Comparison of ENCODE assay signal across 13 mouse cellular contexts in the genomic region with DNA sequence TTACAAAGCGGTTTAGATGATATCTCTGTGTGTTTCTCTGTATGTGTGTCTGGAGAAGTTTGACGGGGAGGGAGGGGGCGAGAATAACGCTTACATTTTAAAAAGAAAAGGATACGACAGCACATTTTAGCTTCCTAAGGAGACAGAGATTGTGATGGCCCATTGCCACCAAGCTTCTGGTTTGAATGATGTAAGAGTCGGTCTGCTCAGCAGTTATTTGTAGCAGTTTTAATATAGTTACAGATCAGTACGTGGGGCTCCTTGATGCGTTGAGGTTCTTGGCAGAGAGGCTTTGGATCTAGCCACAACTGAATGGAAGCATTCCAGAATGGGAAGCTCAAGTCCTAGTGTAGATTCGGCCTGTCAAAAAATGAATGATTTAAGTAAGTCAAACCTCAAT.
DNase-seq lines count a peak whose midpoint lies in the region; ATAC-seq and TF ChIP-seq lines count a peak whose summit lies in the region.
"Had no signal": no experiment of that assay in that cellular context is flagged by ENCODE, and none has a peak within 500 bp of the region (broad histone marks: within the 10 kb centered on the region; RNA-seq: fewer than 3 reads in every experiment).

No protein-coding gene starts in this region.

- H3K4me3 ChIP-seq in embryonic facial prominence, embryonic 15.5 days (replicated peaks) = no peak overlapping the region
- no peak overlapping the region for H3K4me3 ChIP-seq in limb, embryonic 14.5 days (replicated peaks; ENCODE audit: low read length)
- H3K4me3 ChIP-seq in forebrain, embryonic 13.5 days = no peak overlapping the region
- no peak overlapping the region for H3K4me3 ChIP-seq in midbrain, embryonic 13.5 days (replicated peaks)
- H3K4me3 ChIP-seq: forebrain, embryonic 15.5 days; heart, embryonic 15.5 days; megakaryocyte, embryonic 14.5 days had no signal

- no peak for TF ChIP-seq POLR2A in limb, embryonic 14.5 days (IDR thresholded peaks at IDR 0.05; ENCODE audit: borderline replicate concordance, extremely low read depth, insufficient read depth, insufficient read length)

- H3K27ac ChIP-seq in embryonic facial prominence, embryonic 15.5 days (replicated peaks) = no peak overlapping the region
- no peak overlapping the region for H3K27ac ChIP-seq in limb, embryonic 14.5 days (replicated peaks; ENCODE audit: low read depth, low read length)
- H3K27ac ChIP-seq in forebrain, embryonic 13.5 days = no peak overlapping the region
- no peak overlapping the region for H3K27ac ChIP-seq in midbrain, embryonic 13.5 days
- H3K27ac ChIP-seq: forebrain, embryonic 15.5 days; heart, embryonic 15.5 days had no signal

- intact Hi-C loops in heart, postnatal 10 days (cut with DNase I) = no loop called here

- DNase-seq in heart, postnatal 10 days = peak; percentile 35
- DNase-seq in heart, adult 11 months = no peak
- DNase-seq in brain, embryonic 18.5 days (ENCODE audit: low read depth, low spot score) = peak; percentile 28
- DNase-seq in limb, embryonic 14.5 days (ENCODE audit: low spot score) = peak; percentile 79
- no peak for DNase-seq in c-Kit-positive CD71-positive TER-119-positive erythroid progenitor cells, embryonic 14.5 days (ENCODE audit: low spot score)
- DNase-seq: kidney, adult 18-20 months; layer of hippocampus, postnatal 36 days had no signal

- WGBS in embryonic facial prominence, embryonic 15.5 days = 52% methylated on average over 9 of the region's 9 CpGs
- WGBS in limb, embryonic 14.5 days = 60% methylated on average over 9 of the region's 9 CpGs
- 86% methylated on average over 9 of the region's 9 CpGs for WGBS in forebrain, embryonic 13.5 days
- WGBS in midbrain, embryonic 13.5 days = 92% methylated on average over 9 of the region's 9 CpGs

- no peaks in the 10 kb centered on the region for H3K27me3 ChIP-seq in embryonic facial prominence, embryonic 15.5 days
- no peaks in the 10 kb centered on the region for H3K27me3 ChIP-seq in limb, embryonic 14.5 days (ENCODE audit: control insufficient read depth, insufficient read depth, low read length)
- no peaks in the 10 kb centered on the region for H3K27me3 ChIP-seq in forebrain, embryonic 13.5 days
- H3K27me3 ChIP-seq in midbrain, embryonic 13.5 days = no peaks in the 10 kb centered on the region
- H3K27me3 ChIP-seq: forebrain, embryonic 15.5 days; heart, embryonic 15.5 days; megakaryocyte, embryonic 14.5 days had no signal

- no peak overlapping the region for H3K4me2 ChIP-seq in embryonic facial prominence, embryonic 15.5 days (replicated peaks)
- no peak overlapping the region for H3K4me2 ChIP-seq in limb, embryonic 14.5 days (replicated peaks; ENCODE audit: low read depth, low read length, severe bottlenecking)
- no peak overlapping the region for H3K4me2 ChIP-seq in forebrain, embryonic 13.5 days
- no peak overlapping the region for H3K4me2 ChIP-seq in midbrain, embryonic 13.5 days (replicated peaks)
- H3K4me2 ChIP-seq: forebrain, embryonic 15.5 days; heart, embryonic 15.5 days had no signal

- peak; percentile 72; the same call in 1 of the 2 replicates for ATAC-seq in embryonic facial prominence, embryonic 15.5 days (ENCODE audit: insufficient number of reproducible peaks, low FRiP score, low TSS enrichment, low read depth)
- ATAC-seq in limb, embryonic 14.5 days (ENCODE audit: low FRiP score, low read depth) = no peak
- ATAC-seq in forebrain, embryonic 13.5 days = no peak
- no peak for ATAC-seq in midbrain, embryonic 13.5 days
- ATAC-seq: forebrain, embryonic 15.5 days had no signal

- peaks cover 21% of the 10 kb centered on the region for H3K4me1 ChIP-seq in embryonic facial prominence, embryonic 15.5 days
- H3K4me1 ChIP-seq in limb, embryonic 14.5 days (ENCODE audit: control insufficient read depth, insufficient read depth, low read length) = peaks cover 19% of the 10 kb centered on the region
- H3K4me1 ChIP-seq in forebrain, embryonic 13.5 days = no peaks in the 10 kb centered on the region
- 0 out of 2 replicates have a peak, but pooled peaks cover 5% of the 10 kb centered on the region for H3K4me1 ChIP-seq in midbrain, embryonic 13.5 days (replicated peaks)
- H3K4me1 ChIP-seq: heart, embryonic 15.5 days; megakaryocyte, embryonic 14.5 days had no signal

- H3K9ac ChIP-seq in embryonic facial prominence, embryonic 15.5 days = no peak overlapping the region
- no peak overlapping the region for H3K9ac ChIP-seq in limb, embryonic 14.5 days (ENCODE audit: low read depth, low read length, severe bottlenecking)
- no peak overlapping the region for H3K9ac ChIP-seq in forebrain, embryonic 13.5 days
- no peak overlapping the region for H3K9ac ChIP-seq in midbrain, embryonic 13.5 days (replicated peaks)
- H3K9ac ChIP-seq: forebrain, embryonic 15.5 days; heart, embryonic 15.5 days had no signal

- H3K36me3 ChIP-seq in embryonic facial prominence, embryonic 15.5 days = no peaks in the 10 kb centered on the region
- no peaks in the 10 kb centered on the region for H3K36me3 ChIP-seq in limb, embryonic 14.5 days (ENCODE audit: control insufficient read depth, insufficient read depth, low read length)
- no peaks in the 10 kb centered on the region for H3K36me3 ChIP-seq in forebrain, embryonic 13.5 days (ENCODE audit: poor library complexity, severe bottlenecking)
- no peaks in the 10 kb centered on the region for H3K36me3 ChIP-seq in midbrain, embryonic 13.5 days
- H3K36me3 ChIP-seq: forebrain, embryonic 15.5 days; heart, embryonic 15.5 days had no signal

- H3K9me3 ChIP-seq in embryonic facial prominence, embryonic 15.5 days (replicated peaks) = no peaks in the 10 kb centered on the region
- no peaks in the 10 kb centered on the region for H3K9me3 ChIP-seq in limb, embryonic 14.5 days (ENCODE audit: control insufficient read depth, low read length)
- no peaks in the 10 kb centered on the region for H3K9me3 ChIP-seq in forebrain, embryonic 13.5 days (replicated peaks)
- no peaks in the 10 kb centered on the region for H3K9me3 ChIP-seq in midbrain, embryonic 13.5 days
- H3K9me3 ChIP-seq: forebrain, embryonic 15.5 days; heart, embryonic 15.5 days had no signal

Comparison
In these comparisons a context has a peak if more than half of its experiments do, and no peak if none do; other contexts are left out.
1. DNase-seq: peak in heart, postnatal 10 days (2 of 2), brain, embryonic 18.5 days (single experiment) and limb, embryonic 14.5 days (single experiment); none in heart, adult 11 months (single experiment) and c-Kit-positive CD71-positive TER-119-positive erythroid progenitor cells, embryonic 14.5 days (single experiment).